Mouse (Mus musculus) hindbrain, embryonic 14.5 days (tissue): ENCODE results near the gene Zbtb7b. TPM values are rescaled to one million over a fixed set of nuclear protein-coding genes. Genes with fewer than 3 reads are reported as not detected.

Experiments
- ATAC-seq: fragments of 200-750 bp; cut with Nextera tagmentation; 2 replicates; pipeline ENCODE4 v1.8.0; 2017; ENCODE audit warnings: moderate number of reproducible peaks, mild to moderate bottlenecking, moderate TSS enrichment, moderate library complexity; ENCODE audit not compliant: low FRiP score
- DNase-seq: peaks from one replicate; pipeline ENCODE4 v3.0.0-alpha.2; 2015; ENCODE audit warnings: low spot score
- H3K27ac ChIP-seq: fragments of 300-500 bp; sonication (generic); 2 replicates; pipeline ENCODE4 v1.5.1; 2014; ENCODE audit warnings: mild to moderate bottlenecking, moderate library complexity
- H3K27me3 ChIP-seq: fragments of 300-500 bp; sonication (generic); 2 replicates; pipeline ENCODE4 v1.6.1; 2014; ENCODE audit warnings: mild to moderate bottlenecking, low read length, mixed read lengths; ENCODE audit not compliant: control insufficient read depth, insufficient read depth
- H3K36me3 ChIP-seq: fragments of 300-500 bp; sonication (generic); replicated peaks from 2 replicates; pipeline ENCODE4 v1.6.1; 2014; ENCODE audit not compliant: control insufficient read depth, insufficient read depth
- H3K4me1 ChIP-seq: fragments of 300-500 bp; sonication (generic); replicated peaks from 2 replicates; pipeline ENCODE4 v1.6.1; 2014; ENCODE audit warnings: antibody characterized with exemption, low read length, mixed read lengths; ENCODE audit not compliant: control insufficient read depth, insufficient read depth
- H3K4me2 ChIP-seq: fragments of 300-500 bp; sonication (generic); replicated peaks from 2 replicates; pipeline ENCODE4 v1.6.1; 2014; ENCODE audit warnings: mild to moderate bottlenecking, moderate library complexity
- H3K4me3 ChIP-seq: fragments of 300-500 bp; sonication (generic); replicated peaks from 2 replicates; pipeline ENCODE4 v1.5.1; 2014; ENCODE audit warnings: mild to moderate bottlenecking, low read length
- H3K9ac ChIP-seq: fragments of 300-500 bp; sonication (generic); 2 replicates; pipeline ENCODE4 v1.6.1; 2014
- H3K9me3 ChIP-seq: fragments of 300-500 bp; sonication (generic); 2 replicates; pipeline ENCODE4 v1.6.1; 2016; ENCODE audit warnings: low read length; ENCODE audit not compliant: control insufficient read depth
- WGBS: fragments of 180-500 bp; shearing (Covaris S2); extraction: QIAGEN DNeasy Blood & Tissue Kit; methylation state at CpG from one replicate; pipeline ENCODE4 v1.1.7; 2014; 5-methylcytosine and 5-hydroxymethylcytosine counted together
- polyA plus RNA-seq: library from polyadenylated mRNA; unstranded; fragments of >200 nt; fragmentation: Nextera tagmentation; extraction: Ambion mirVana; gene quantifications from 2 replicates; pipeline ENCODE4 v1.2.1, GENCODE M21; 2014

Zbtb7b gene
- polyA plus RNA-seq, 1 experiment from 2014 or later, result 0.46 TPM

DNA sequence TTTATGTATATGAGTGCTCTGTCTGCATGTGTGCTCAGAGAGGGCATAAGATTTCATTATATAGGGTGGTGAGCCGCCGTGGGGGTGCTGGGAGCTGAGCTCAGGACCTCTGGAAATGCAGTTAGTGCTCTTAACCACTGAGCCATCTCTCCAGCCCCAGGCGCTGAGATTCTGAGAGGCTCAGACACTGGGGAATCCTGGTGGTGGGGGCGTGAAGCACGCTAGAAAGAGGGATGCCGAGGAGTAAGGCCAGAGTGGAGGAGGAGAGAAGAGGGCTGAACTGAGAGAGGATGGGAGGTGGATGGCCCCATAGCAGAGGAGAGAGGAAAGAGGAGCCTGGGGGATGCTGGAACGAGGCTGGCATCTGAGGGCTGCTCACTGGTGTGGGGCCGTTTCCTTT, 29.9 kb downstream of the Zbtb7b start:
- Histone ChIP-seq H3K27ac (no peak overlapping the region), H3K36me3 (no peaks in the 10 kb centered on the region), H3K4me3 (no peak overlapping the region), H3K27me3 (no peaks in the 10 kb centered on the region), H3K4me1 (no peaks in the 10 kb centered on the region), H3K4me2 (no peak overlapping the region), H3K9me3 (no peaks in the 10 kb centered on the region), H3K9ac (no peak overlapping the region)
- ATAC-seq, result no peak
- 50% methylated on average over 8 of the region's 8 CpGs for WGBS
- DNase-seq, result no peak

GRCm38 (mm10) chr3:89361675-89362074, 32.9 kb downstream of the Zbtb7b start, which contains the start of gene Dcst2:
Dcst2 (plus strand) TSS chr3:89361975.
- Histone ChIP-seq H3K27ac (no peak within 1 kb of the TSS), H3K27me3 (no peaks in the 10 kb centered on the region), H3K4me1 (no peaks in the 10 kb centered on the region), H3K9ac (no peak within 1 kb of the TSS), H3K4me2 (no peak within 1 kb of the TSS), H3K4me3 (no peak within 1 kb of the TSS), H3K36me3 (no peaks in the 10 kb centered on the region), H3K9me3 (no peaks in the 10 kb centered on the region)
- DNase-seq (no peak), ATAC-seq (no peak)
- WGBS, result 88% methylated on average over 7 of the region's 7 CpGs

DNA sequence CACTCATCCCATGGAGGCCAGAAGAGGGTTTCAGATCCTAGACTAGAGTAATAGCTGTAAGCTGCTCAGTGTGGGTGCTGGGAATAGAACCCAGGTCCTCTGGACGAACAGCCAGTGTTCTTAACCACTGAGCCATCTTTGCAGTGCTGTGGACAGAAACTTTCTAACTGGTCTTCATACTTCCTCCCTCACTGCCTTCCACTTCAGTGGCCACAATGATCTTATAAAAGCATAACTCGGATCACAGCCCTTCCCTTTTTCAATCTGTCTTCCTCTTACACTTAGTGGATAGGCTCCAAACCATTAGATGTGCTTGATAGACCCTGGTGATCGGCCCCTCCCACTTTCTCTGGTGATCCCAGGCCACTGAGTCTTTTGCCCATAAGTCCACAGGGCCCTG, 34.3 kb downstream of the Zbtb7b start:
- no peak overlapping the region for H3K27ac ChIP-seq
- no peak for DNase-seq
- no peaks in the 10 kb centered on the region for H3K27me3 ChIP-seq
- H3K4me2 ChIP-seq, result no peak overlapping the region
- H3K4me3 ChIP-seq, result no peak overlapping the region
- 84% methylated on average over 3 of the region's 3 CpGs for WGBS
- H3K9ac ChIP-seq, result no peak overlapping the region
- ATAC-seq, result no peak
- no peaks in the 10 kb centered on the region for H3K4me1 ChIP-seq
- H3K36me3 ChIP-seq, result no peaks in the 10 kb centered on the region
- H3K9me3 ChIP-seq, result no peaks in the 10 kb centered on the region

DNA sequence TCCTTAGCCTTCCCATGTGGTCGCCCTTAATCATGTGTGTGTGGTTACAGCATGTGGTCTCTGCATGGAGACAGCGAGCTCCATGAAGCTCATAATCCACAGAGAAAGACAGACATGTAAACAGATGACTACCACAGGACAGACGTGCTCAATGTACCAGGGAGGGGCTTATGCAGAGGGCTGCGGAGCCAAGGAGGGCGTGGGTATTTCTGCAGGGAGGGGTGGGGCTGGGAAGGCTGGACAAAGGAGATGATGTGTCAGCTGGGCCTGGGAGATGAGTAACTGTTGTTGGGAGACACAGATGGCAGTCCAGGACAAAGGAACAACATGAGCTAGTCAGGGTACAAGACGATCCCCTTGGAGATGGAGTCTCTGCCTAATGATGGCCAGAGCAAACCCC, 34.9 kb downstream of the Zbtb7b start:
- no peaks in the 10 kb centered on the region for H3K4me1 ChIP-seq
- H3K27me3 ChIP-seq, result no peaks in the 10 kb centered on the region
- ATAC-seq (no peak), DNase-seq (no peak)
- 57% methylated on average over 6 of the region's 6 CpGs for WGBS
- H3K4me2 ChIP-seq, result no peak overlapping the region
- H3K9ac ChIP-seq, result no peak overlapping the region
- no peak overlapping the region for H3K4me3 ChIP-seq
- H3K27ac ChIP-seq, result no peak overlapping the region
- no peaks in the 10 kb centered on the region for H3K36me3 ChIP-seq
- no peaks in the 10 kb centered on the region for H3K9me3 ChIP-seq

DNA sequence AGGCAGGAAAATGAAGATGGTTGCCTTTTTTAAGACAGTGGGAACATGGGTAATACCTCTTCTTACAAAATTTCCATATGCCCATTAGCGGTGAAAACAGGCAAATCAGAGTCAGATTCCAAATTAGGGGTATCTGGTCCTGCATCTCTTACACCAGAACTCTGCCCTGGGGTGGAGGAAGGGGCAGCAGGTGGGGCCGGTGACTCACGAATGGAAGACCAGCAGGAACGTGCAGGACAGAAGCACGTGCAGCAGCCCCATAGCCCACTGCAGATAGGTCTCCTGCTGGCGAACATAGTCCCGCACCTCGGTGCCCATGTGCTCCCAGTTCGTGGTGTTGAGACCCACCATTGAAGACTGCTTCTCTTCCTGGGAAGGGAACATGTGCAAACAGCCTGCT, 38.5 kb downstream of the Zbtb7b start:
- H3K9ac ChIP-seq, result no peak overlapping the region
- ATAC-seq (no peak), DNase-seq (no peak)
- 66% methylated on average over 9 of the region's 9 CpGs for WGBS
- H3K4me1 ChIP-seq, result no peaks in the 10 kb centered on the region
- H3K27me3 ChIP-seq, result 0 out of 2 replicates have a peak, but pooled peaks cover 6% of the 10 kb centered on the region
- no peaks in the 10 kb centered on the region for H3K36me3 ChIP-seq
- H3K4me3 ChIP-seq, result no peak overlapping the region
- no peaks in the 10 kb centered on the region for H3K9me3 ChIP-seq
- H3K27ac ChIP-seq, result no peak overlapping the region
- H3K4me2 ChIP-seq, result no peak overlapping the region

GRCm38 (mm10) chr3:89355512-89355902, 39.1 kb downstream of the Zbtb7b start:
- H3K36me3 ChIP-seq, result no peaks in the 10 kb centered on the region
- H3K27me3 ChIP-seq, result 0 out of 2 replicates have a peak, but pooled peaks cover 6% of the 10 kb centered on the region
- WGBS, result 80% methylated on average over 6 of the region's 6 CpGs
- no peak overlapping the region for H3K4me3 ChIP-seq
- no peak overlapping the region for H3K27ac ChIP-seq
- H3K4me1 ChIP-seq, result 0 out of 2 replicates have a peak, but pooled peaks cover 4% of the 10 kb centered on the region
- no peak for DNase-seq
- no peak overlapping the region for H3K9ac ChIP-seq
- no peak overlapping the region for H3K4me2 ChIP-seq
- no peaks in the 10 kb centered on the region for H3K9me3 ChIP-seq
- ATAC-seq, result no peak

- Histone ChIP-seq H3K9me3 (no peaks in the 10 kb centered on the region), H3K27me3 (0 out of 2 replicates have a peak, but pooled peaks cover 6% of the 10 kb centered on the region), H3K4me1 (0 out of 2 replicates have a peak, but pooled peaks cover 8% of the 10 kb centered on the region), H3K9ac (no peak overlapping the region), H3K4me2 (no peak overlapping the region), H3K27ac (no peak overlapping the region), H3K4me3 (no peak overlapping the region), H3K36me3 (no peaks in the 10 kb centered on the region)
- 19% methylated on average over 5 of the region's 5 CpGs for WGBS
- ATAC-seq (no peak), DNase-seq (peak; percentile 80)
Measured at GRCm38 (mm10) chr3:89354816-89355511, 39.6 kb downstream of the Zbtb7b start.

DNA sequence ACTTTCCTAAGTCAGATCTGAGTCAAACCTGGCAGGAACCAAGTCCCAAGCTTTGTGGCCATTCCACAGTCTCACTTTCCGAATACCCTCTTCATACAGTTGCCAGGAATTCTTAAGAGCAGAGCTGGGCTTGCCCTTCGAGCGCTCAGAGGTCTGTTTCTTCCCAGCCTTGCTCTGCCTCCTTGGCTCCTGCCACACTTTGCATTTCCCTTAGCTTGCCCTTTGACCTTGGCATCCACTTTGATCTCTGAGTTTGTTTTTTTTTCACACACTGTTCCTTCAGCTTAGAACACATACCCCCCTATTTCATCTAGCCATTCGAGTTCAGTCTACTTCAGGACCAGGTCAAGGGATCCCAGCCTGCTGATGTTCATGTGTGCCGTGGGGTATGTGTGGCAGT, 43.3 kb downstream of the Zbtb7b start:
- DNase-seq (no peak), ATAC-seq (no peak)
- Histone ChIP-seq H3K4me2 (no peak overlapping the region), H3K4me3 (no peak overlapping the region), H3K27me3 (peaks cover 15% of the 10 kb centered on the region; the same call in 1 of the 2 replicates), H3K9ac (no peak overlapping the region), H3K27ac (no peak overlapping the region), H3K4me1 (0 out of 2 replicates have a peak, but pooled peaks cover 15% of the 10 kb centered on the region), H3K9me3 (no peaks in the 10 kb centered on the region), H3K36me3 (no peaks in the 10 kb centered on the region)
- 76% methylated on average over 5 of the region's 5 CpGs for WGBS

DNA sequence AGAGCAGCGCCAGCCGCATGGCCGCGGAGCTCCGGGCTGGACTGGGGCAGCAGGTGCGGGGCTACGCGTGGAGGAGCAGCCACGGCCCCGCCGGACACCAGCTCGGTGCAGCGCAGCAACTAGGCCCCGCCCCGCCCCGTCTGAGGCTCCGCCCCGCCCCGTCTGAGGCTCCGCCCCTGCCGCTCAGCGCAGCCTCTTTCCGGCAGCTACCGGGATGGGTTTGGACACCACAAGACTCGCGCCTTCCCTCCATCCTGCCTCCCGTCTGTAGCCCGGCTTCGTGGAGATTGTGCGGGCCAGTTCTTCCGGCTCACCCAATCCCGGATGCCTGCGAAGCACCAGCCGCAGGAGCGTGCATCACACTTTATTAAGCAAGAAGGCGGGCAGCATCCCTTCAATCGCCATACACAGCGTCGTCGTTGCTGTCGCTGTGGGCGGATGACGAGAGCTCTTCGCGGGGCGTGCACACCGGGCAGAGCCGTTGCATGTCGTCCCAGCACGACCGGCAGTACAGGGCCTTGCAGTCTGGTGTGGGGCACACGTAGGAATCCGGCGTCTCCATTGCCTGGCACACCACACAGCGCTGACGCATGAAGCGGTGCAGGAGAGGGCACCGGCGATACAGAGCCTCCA, 44.6 kb downstream of the Zbtb7b start, which contains the start of gene Adam15:
TSS of gene Adam15 (minus strand) at position 128 of the 633 bp plus-strand sequence.
- ATAC-seq (peak; percentile 92), DNase-seq (peak; percentile 88)
- no peaks in the 10 kb centered on the region for H3K9me3 ChIP-seq
- no peaks in the 10 kb centered on the region for H3K36me3 ChIP-seq
- peak within 1 kb of the TSS; percentile 50 for H3K4me3 ChIP-seq
- 0 out of 2 replicates have a peak, but pooled peaks cover 15% of the 10 kb centered on the region for H3K4me1 ChIP-seq
- peaks cover 15% of the 10 kb centered on the region; the same call in 1 of the 2 replicates for H3K27me3 ChIP-seq
- peak within 1 kb of the TSS; percentile 92 for H3K4me2 ChIP-seq
- peak within 1 kb of the TSS; percentile 87 for H3K27ac ChIP-seq
- under 1% methylated on average over 56 of the region's 59 CpGs for WGBS
- H3K9ac ChIP-seq, result peak within 1 kb of the TSS; percentile 72
